Mouse (Mus musculus): ENCODE measurements around the gene Rftn1. TPM values are rescaled to one million over a fixed set of nuclear protein-coding genes. Genes with fewer than 3 reads are reported as not detected.
"Not testable (repeated sequence)": the region's sequence is repeated elsewhere in the genome, so short reads cannot be mapped to it uniquely, and the experiment has no call there.

Gene Rftn1
- polyA plus RNA-seq, 1 experiment from 2014 or later: 7.6 TPM

GRCm38 (mm10) chr17:50127045-50127813 lies 63.2 kb downstream of the Rftn1 start:
- Histone ChIP-seq H3K36me3 (no peaks in the 10 kb centered on the region), H3K27ac (no peak overlapping the region), H3K4me1 (replicated peaks) (peaks cover 32% of the 10 kb centered on the region), H3K9me3 (no peaks in the 10 kb centered on the region), H3K27me3 (ENCODE audit: insufficient read depth, poor library complexity, severe bottlenecking) (no peaks in the 10 kb centered on the region), H3K4me3 (no peak overlapping the region)
- 84% methylated on average over 9 of the region's 9 CpGs for WGBS
- DNase-seq (ENCODE audit: low spot score): no peak

DNA sequence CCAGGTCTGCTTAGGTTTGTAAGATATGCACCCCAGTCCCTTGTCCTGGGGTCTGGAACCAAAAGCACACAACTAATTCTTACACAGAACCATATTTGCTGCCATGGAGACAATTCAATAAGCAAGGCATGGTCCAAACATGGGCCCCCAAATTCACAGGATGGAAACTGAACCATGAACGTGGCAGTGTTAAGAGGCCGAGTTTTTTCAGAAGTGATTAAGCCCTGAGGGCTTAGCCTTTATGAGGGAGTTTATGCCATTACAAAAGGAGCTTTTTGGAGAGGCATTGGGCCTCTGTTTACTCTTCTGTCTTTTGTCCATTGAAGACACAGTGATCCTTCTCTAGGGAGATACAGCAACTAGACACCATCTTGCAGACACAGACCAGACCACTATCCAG lies 63.9 kb downstream of the Rftn1 start:
- Histone ChIP-seq H3K36me3 (no peaks in the 10 kb centered on the region), H3K27ac (no peak overlapping the region), H3K9me3 (no peaks in the 10 kb centered on the region), H3K4me1 (replicated peaks) (peaks cover 32% of the 10 kb centered on the region), H3K27me3 (ENCODE audit: insufficient read depth, poor library complexity, severe bottlenecking) (no peaks in the 10 kb centered on the region), H3K4me3 (no peak overlapping the region)
- DNase-seq (ENCODE audit: low spot score): no peak
- 48% methylated on average over 2 of the region's 2 CpGs for WGBS

GRCm38 (mm10) chr17:50125900-50126299 lies 64.6 kb downstream of the Rftn1 start:
- peaks cover 32% of the 10 kb centered on the region for H3K4me1 ChIP-seq (replicated peaks)
- DNase-seq (ENCODE audit: low spot score): no peak
- H3K9me3 ChIP-seq: no peaks in the 10 kb centered on the region
- H3K27ac ChIP-seq: no peak overlapping the region
- 92% methylated on average over 5 of the region's 5 CpGs for WGBS
- no peak overlapping the region for H3K4me3 ChIP-seq
- H3K27me3 ChIP-seq (ENCODE audit: insufficient read depth, poor library complexity, severe bottlenecking): no peaks in the 10 kb centered on the region
- H3K36me3 ChIP-seq: no peaks in the 10 kb centered on the region

- 84% methylated on average over 3 of the region's 3 CpGs for WGBS
- Histone ChIP-seq H3K27me3 (ENCODE audit: insufficient read depth, poor library complexity, severe bottlenecking) (no peaks in the 10 kb centered on the region), H3K36me3 (no peaks in the 10 kb centered on the region), H3K9me3 (no peaks in the 10 kb centered on the region), H3K27ac (no peak overlapping the region), H3K4me1 (replicated peaks) (peaks cover 32% of the 10 kb centered on the region), H3K4me3 (no peak overlapping the region)
- DNase-seq (ENCODE audit: low spot score): no peak
Observed at GRCm38 (mm10) chr17:50125245-50125798, 65.2 kb downstream of the Rftn1 start.

DNA sequence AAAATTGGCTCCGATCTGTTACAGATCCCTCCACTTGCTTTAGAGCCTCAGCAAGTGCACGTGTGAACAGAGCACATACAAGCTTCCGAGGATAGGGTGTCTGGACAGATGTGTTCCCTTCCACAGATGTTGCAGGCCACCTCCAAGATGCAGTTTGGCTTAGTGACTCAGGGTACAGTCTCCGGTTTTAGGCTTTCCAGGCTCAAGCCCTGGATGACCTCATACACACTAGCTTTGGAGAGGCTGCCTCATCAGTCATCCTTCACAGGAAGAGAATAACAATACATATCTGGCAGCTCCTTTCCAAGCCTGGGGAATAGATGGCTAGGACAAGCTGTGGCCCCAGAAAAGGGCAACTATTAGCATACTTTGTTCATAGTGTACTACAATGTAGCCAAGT lies 65.8 kb downstream of the Rftn1 start:
- peaks cover 32% of the 10 kb centered on the region for H3K4me1 ChIP-seq (replicated peaks)
- DNase-seq (ENCODE audit: low spot score): no peak
- H3K27me3 ChIP-seq (ENCODE audit: insufficient read depth, poor library complexity, severe bottlenecking): no peaks in the 10 kb centered on the region
- H3K27ac ChIP-seq: no peak overlapping the region
- H3K4me3 ChIP-seq: no peak overlapping the region
- 80% methylated on average over 4 of the region's 4 CpGs for WGBS
- no peaks in the 10 kb centered on the region for H3K36me3 ChIP-seq
- H3K9me3 ChIP-seq: no peaks in the 10 kb centered on the region

DNA sequence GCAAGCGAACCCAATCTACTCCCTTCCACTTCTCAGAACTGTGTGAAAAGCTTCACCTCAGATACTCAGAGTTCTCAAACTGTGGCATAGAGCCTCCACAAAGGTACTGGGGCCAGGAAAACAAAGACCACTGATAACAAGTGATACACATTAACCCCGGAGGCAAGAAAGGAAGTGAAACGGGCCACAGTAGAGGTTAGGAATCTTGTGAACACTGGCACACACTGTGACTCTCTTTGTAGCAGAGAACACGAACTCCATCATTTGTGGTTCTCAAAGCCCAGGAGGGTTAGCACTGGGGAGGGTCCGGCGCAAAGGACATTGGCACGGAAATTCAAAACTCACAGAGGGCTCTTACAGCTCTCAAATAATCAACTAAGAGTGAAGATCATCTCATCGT lies 67.9 kb downstream of the Rftn1 start:
- no peak overlapping the region for H3K27ac ChIP-seq
- DNase-seq (ENCODE audit: low spot score): no peak
- H3K4me3 ChIP-seq: no peak overlapping the region
- WGBS: 81% methylated on average over 8 of the region's 8 CpGs
- peaks cover 23% of the 10 kb centered on the region for H3K4me1 ChIP-seq (replicated peaks)
- no peaks in the 10 kb centered on the region for H3K9me3 ChIP-seq
- no peaks in the 10 kb centered on the region for H3K27me3 ChIP-seq (ENCODE audit: insufficient read depth, poor library complexity, severe bottlenecking)
- H3K36me3 ChIP-seq: no peaks in the 10 kb centered on the region

- WGBS: 90% methylated on average over 4 of the region's 4 CpGs
- H3K36me3 ChIP-seq: no peaks in the 10 kb centered on the region
- DNase-seq (ENCODE audit: low spot score): no peak
- no peak overlapping the region for H3K27ac ChIP-seq
- H3K9me3 ChIP-seq: no peaks in the 10 kb centered on the region
- peaks cover 9% of the 10 kb centered on the region for H3K4me1 ChIP-seq (replicated peaks)
- H3K4me3 ChIP-seq: no peak overlapping the region
- H3K27me3 ChIP-seq (ENCODE audit: insufficient read depth, poor library complexity, severe bottlenecking): no peaks in the 10 kb centered on the region
Observed at GRCm38 (mm10) chr17:50120098-50120497, 70.4 kb downstream of the Rftn1 start.

DNA sequence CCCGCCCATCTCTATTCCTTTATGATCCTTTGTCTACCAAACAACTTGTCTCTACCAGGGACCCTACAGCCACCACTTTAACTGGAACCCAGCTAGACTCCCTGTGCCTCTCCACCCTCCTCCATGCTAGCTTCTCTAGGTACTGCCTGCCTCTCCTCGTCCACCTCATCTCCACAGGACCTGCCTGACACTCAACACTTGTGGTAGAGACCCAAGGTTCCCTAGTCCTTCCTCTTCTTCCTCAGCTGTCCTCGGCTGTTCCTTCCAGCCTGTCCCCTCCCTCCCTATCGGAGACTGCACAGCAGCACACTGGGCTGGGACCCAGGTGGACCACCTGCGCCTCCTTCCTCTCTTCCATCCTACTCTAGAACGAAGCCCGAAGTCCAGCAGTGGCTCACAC lies 73.0 kb downstream of the Rftn1 start:
- WGBS: 94% methylated on average over 7 of the region's 7 CpGs
- H3K9me3 ChIP-seq: no peaks in the 10 kb centered on the region
- DNase-seq (ENCODE audit: low spot score): no peak
- no peaks in the 10 kb centered on the region for H3K36me3 ChIP-seq
- no peaks in the 10 kb centered on the region for H3K27me3 ChIP-seq (ENCODE audit: insufficient read depth, poor library complexity, severe bottlenecking)
- no peak overlapping the region for H3K27ac ChIP-seq
- no peaks in the 10 kb centered on the region for H3K4me1 ChIP-seq (replicated peaks)
- no peak overlapping the region for H3K4me3 ChIP-seq

- no peaks in the 10 kb centered on the region for H3K4me1 ChIP-seq (replicated peaks)
- no peaks in the 10 kb centered on the region for H3K27me3 ChIP-seq (ENCODE audit: insufficient read depth, poor library complexity, severe bottlenecking)
- no peak for DNase-seq (ENCODE audit: low spot score)
- no peaks in the 10 kb centered on the region for H3K36me3 ChIP-seq
- 84% methylated on average over 3 of the region's 3 CpGs for WGBS
- no peak overlapping the region for H3K27ac ChIP-seq
- no peaks in the 10 kb centered on the region for H3K9me3 ChIP-seq
- no peak overlapping the region for H3K4me3 ChIP-seq
Observed at GRCm38 (mm10) chr17:50116980-50117379, 73.5 kb downstream of the Rftn1 start.

DNA sequence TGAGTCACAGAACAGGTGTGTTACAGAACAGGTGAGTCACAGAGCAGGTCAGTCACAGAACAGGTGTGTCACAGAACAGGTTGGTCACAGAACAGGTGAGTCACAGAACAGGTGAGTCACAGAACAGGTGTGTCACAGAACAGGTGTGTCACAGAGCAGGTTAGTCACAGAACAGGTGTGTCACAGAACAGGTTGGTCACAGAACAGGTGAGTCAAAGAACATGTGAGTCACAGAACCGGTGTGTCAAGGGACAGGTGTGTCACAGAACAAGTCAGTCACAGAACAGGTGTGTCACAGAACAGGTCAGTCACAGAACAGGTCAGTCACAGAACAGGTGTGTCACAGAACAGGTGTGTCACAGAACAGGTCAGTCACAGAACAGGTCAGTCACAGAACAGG lies 74.1 kb downstream of the Rftn1 start:
- WGBS: 90% methylated on average over 1 of the region's 1 CpGs
- not testable (repeated sequence) for H3K4me3 ChIP-seq; H3K27ac ChIP-seq; DNase-seq (ENCODE audit: low spot score); H3K9me3 ChIP-seq; H3K4me1 ChIP-seq (replicated peaks); H3K27me3 ChIP-seq (ENCODE audit: insufficient read depth, poor library complexity, severe bottlenecking); H3K36me3 ChIP-seq

DNA sequence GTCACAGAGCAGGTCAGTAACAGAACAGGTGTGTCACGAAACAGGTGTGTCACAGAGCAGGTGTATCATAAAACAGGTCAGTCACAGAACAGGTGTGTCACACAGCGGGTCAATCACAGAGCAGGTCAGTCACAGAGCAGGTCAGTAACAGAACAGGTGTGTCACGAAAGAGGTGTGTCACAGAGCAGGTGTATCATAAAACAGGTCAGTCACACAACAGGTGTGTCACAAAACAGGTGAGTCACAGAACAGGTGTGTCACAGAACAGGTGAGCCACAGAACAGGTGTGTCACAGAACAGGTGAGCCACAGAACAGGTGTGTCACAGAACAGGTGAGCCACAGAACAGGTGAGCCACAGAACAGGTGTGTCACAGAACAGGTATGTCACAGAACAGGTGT lies 74.8 kb downstream of the Rftn1 start:
- not testable (repeated sequence) for H3K9me3 ChIP-seq; H3K4me3 ChIP-seq; H3K27ac ChIP-seq; H3K36me3 ChIP-seq; H3K27me3 ChIP-seq (ENCODE audit: insufficient read depth, poor library complexity, severe bottlenecking); H3K4me1 ChIP-seq (replicated peaks); DNase-seq (ENCODE audit: low spot score)
- WGBS: 96% methylated on average over 3 of the region's 3 CpGs

DNA sequence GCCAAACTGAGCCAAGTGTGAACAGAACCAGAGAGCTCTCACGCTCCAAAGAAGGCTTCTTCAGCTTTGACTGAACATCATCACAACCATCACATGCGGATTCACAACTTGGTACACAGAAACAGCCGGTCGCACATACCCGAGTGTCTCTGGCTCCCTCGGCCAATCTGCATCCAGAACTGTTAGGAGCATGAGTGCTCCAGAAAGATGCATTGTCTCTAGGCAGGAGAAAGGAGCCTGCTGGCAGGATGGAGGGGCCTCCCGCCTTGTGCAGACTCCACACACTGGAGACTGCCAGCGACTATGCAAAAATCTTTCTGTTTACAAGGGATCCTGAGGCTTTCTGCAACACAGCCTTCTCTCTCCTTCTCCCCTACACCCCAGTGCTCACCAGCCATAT lies 75.8 kb downstream of the Rftn1 start:
- H3K27me3 ChIP-seq (ENCODE audit: insufficient read depth, poor library complexity, severe bottlenecking): no peaks in the 10 kb centered on the region
- WGBS: 83% methylated on average over 8 of the region's 8 CpGs
- no peak overlapping the region for H3K4me3 ChIP-seq
- no peaks in the 10 kb centered on the region for H3K36me3 ChIP-seq
- no peak for DNase-seq (ENCODE audit: low spot score)
- no peaks in the 10 kb centered on the region for H3K9me3 ChIP-seq
- H3K4me1 ChIP-seq (replicated peaks): no peaks in the 10 kb centered on the region
- H3K27ac ChIP-seq: no peak overlapping the region

GRCm38 (mm10) chr17:50110650-50111415 lies 79.6 kb downstream of the Rftn1 start:
- H3K36me3 ChIP-seq: no peaks in the 10 kb centered on the region
- no peaks in the 10 kb centered on the region for H3K27me3 ChIP-seq (ENCODE audit: insufficient read depth, poor library complexity, severe bottlenecking)
- H3K4me1 ChIP-seq (replicated peaks): no peaks in the 10 kb centered on the region
- H3K4me3 ChIP-seq: no peak overlapping the region
- no peaks in the 10 kb centered on the region for H3K9me3 ChIP-seq
- H3K27ac ChIP-seq: no peak overlapping the region
- no peak for DNase-seq (ENCODE audit: low spot score)
- 75% methylated on average over 14 of the region's 14 CpGs for WGBS
